Mouse (Mus musculus) lung, embryonic 14.5 days (tissue): ENCODE results near the gene Gm12666. TPM values are rescaled to one million over a fixed set of nuclear protein-coding genes. Genes with fewer than 3 reads are reported as not detected.
A peak's percentile ranks its signal among the peaks of the same experiment; 100 is the strongest.
"Not testable (repeated sequence)": the region's sequence is repeated elsewhere in the genome, so short reads cannot be mapped to it uniquely, and the experiment has no call there.

Experiments
- ATAC-seq: fragments of 200-750 bp; cut with Nextera tagmentation; 2 replicates; pipeline ENCODE4 v1.8.0; 2017; ENCODE audit warnings: mild to moderate bottlenecking, moderate TSS enrichment, moderate library complexity; ENCODE audit not compliant: insufficient read depth
- DNase-seq: peaks from one replicate; pipeline ENCODE4 v3.0.0-alpha.2; 2015
- H3K27ac ChIP-seq: fragments of 300-500 bp; sonication (generic); 2 replicates; pipeline ENCODE4 v1.5.1; 2014; ENCODE audit warnings: low read depth, mild to moderate bottlenecking, moderate library complexity
- H3K27me3 ChIP-seq: fragments of 300-500 bp; sonication (generic); 2 replicates; pipeline ENCODE4 v1.6.1; 2014; ENCODE audit warnings: low read length, control low read depth; ENCODE audit not compliant: insufficient read depth
- H3K36me3 ChIP-seq: fragments of 300-500 bp; sonication (generic); 2 replicates; pipeline ENCODE4 v1.6.1; 2014; ENCODE audit warnings: control low read depth; ENCODE audit not compliant: insufficient read depth
- H3K4me1 ChIP-seq: fragments of 300-500 bp; sonication (generic); 2 replicates; pipeline ENCODE4 v1.6.1; 2014; ENCODE audit warnings: antibody characterized with exemption, control low read depth; ENCODE audit not compliant: insufficient read depth
- H3K4me2 ChIP-seq: fragments of 300-500 bp; sonication (generic); 2 replicates; pipeline ENCODE4 v1.6.1; 2014; ENCODE audit warnings: mild to moderate bottlenecking
- H3K4me3 ChIP-seq: fragments of 300-500 bp; sonication (generic); 2 replicates; pipeline ENCODE4 v1.5.1; 2014; ENCODE audit warnings: low read depth, low read length
- H3K9ac ChIP-seq: fragments of 300-500 bp; sonication (generic); 2 replicates; pipeline ENCODE4 v1.6.1; 2014
- H3K9me3 ChIP-seq: fragments of 300-500 bp; sonication (generic); 2 replicates; pipeline ENCODE4 v1.6.1; 2016; ENCODE audit warnings: low read depth, low read length, control low read depth
- CTCF ChIP-seq: IDR thresholded peaks from 2 replicates; pipeline ENCODE4 v1.5.1; 2016; ENCODE audit warnings: antibody characterized with exemption, low read depth
- WGBS: fragments of 180-500 bp; shearing (Covaris S2); extraction: QIAGEN DNeasy Blood & Tissue Kit; methylation state at CpG from one replicate; pipeline ENCODE4 v1.1.7; 2014; 5-methylcytosine and 5-hydroxymethylcytosine counted together
- polyA plus RNA-seq: library from polyadenylated mRNA; unstranded; fragments of >200 nt; fragmentation: Nextera tagmentation; extraction: Ambion mirVana; gene quantifications from 2 replicates; pipeline ENCODE4 v1.2.1, GENCODE M21; 2014

Gene Gm12666
- not detected in 2 replicates for polyA plus RNA-seq

DNA sequence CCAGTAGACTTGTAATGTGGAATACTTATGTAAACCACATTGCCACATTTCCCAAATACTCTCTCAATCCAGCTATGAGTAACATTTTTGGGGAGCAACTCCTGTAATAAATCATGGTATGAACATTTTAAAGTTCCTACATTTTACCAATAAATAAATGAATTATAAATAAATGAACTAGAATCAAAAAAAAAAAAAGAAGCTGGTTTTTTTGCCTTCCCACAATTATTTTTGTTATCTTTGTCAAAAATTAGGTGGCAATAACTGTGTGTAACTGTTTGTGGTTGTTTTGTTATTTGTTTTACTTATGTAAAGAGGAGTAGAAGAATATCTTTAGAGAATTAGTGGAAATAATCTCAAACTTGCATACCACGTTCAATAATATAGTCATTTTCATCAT, at the start of gene Gm12666:
Gm12666 (minus strand) TSS at position 101 of the 400 bp plus-strand sequence.
- not testable (repeated sequence) for H3K9me3 ChIP-seq, H3K4me3 ChIP-seq, H3K4me1 ChIP-seq, DNase-seq, H3K36me3 ChIP-seq, H3K27ac ChIP-seq, H3K4me2 ChIP-seq, H3K27me3 ChIP-seq, ATAC-seq, H3K9ac ChIP-seq
- 77% methylated on average over 1 of the region's 1 CpGs for WGBS

DNA sequence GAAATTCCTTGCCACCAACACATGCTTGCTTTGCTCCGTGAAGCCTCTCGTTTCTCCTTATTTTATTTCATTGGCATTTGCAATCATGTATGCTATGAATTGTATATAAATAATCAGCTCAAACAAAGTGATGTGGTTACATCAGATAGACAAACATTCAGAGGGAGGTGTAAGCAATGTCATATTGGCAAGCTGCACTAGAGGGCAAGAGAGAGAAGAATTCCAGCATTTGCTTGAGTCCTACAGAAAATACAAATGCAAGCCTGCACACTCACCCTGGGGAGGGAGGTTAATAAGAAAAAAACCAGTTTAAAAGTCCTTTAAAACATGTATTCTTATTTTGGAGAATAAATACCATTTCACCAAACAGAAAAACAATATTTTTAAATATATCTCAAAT, 34.8 kb upstream of the Gm12666 start:
- Histone ChIP-seq H3K36me3 (no peaks in the 10 kb centered on the region), H3K9me3 (no peaks in the 10 kb centered on the region), H3K4me3 (no peak overlapping the region), H3K27me3 (no peaks in the 10 kb centered on the region), H3K9ac (no peak overlapping the region), H3K4me2 (no peak overlapping the region), H3K27ac (no peak overlapping the region), H3K4me1 (no peaks in the 10 kb centered on the region)
- WGBS: 58% methylated on average over 2 of the region's 2 CpGs
- no peak; the same call in 1 of the 2 replicates for TF ChIP-seq CTCF
- ATAC-seq (no peak), DNase-seq (peak; percentile 39)

- no peak for TF ChIP-seq CTCF
- H3K4me2 ChIP-seq: no peak overlapping the region
- ATAC-seq: peak; percentile 92
These were observed 24.7 kb upstream of the Gm12666 start for GRCm38 (mm10) chr4:92216286-92216685.

DNA sequence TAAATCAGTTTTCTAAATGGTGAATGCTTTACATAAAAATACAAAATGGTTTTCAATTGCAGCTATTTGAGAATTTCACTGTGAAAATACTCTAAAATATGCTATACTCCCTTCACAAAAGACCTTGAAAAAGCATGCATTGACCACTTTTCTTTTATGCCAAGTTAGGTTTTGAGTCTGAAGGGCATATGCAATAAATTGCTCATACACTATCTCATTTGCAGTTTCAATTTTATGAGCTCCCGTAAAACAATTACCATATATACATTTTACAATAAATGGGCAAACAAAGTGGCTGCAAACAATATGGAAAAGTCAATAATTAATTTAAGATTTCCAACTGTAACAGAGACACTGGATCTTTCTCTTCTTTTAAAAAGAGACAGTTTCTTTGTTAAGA, 38.9 kb downstream of the Gm12666 start:
- no peak for ATAC-seq
- no peak overlapping the region for H3K4me3 ChIP-seq
- TF ChIP-seq CTCF: no peak

More at GRCm38 (mm10) chr4:92216286-92216685, 24.7 kb upstream of the Gm12666 start:
- 40% methylated on average over 1 of the region's 1 CpGs for WGBS
- Histone ChIP-seq H3K9ac (no peak overlapping the region), H3K9me3 (no peaks in the 10 kb centered on the region), H3K27ac (no peak overlapping the region), H3K27me3 (no peaks in the 10 kb centered on the region), H3K4me1 (no peaks in the 10 kb centered on the region), H3K36me3 (no peaks in the 10 kb centered on the region), H3K4me3 (no peak overlapping the region)
- peak; percentile 67 for DNase-seq

DNA sequence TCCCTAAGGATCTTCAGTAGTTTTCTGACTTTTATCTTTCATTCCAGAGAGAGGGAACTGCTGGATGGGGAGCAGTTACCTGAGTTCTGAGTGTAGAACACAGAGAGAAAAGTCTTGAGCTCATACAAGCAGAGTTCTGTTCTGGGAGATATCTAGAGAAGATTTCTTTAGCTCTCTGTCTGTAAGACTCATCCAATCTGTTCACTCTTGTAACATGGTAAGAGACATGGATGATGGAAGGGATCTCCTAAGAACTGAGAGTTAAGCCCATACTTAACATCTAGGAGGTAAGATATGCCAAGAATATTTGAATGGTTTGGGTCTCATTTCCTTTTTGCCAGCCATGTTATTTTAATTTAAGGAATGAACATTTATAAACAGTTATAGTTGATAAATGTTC, 44.4 kb downstream of the Gm12666 start, which contains the start of gene Izumo3:
Izumo3 (minus strand) TSS at position 101 of the 400 bp plus-strand sequence.
- Histone ChIP-seq H3K4me2 (no peak within 1 kb of the TSS), H3K27me3 (no peaks in the 10 kb centered on the region), H3K9me3 (no peaks in the 10 kb centered on the region), H3K9ac (no peak within 1 kb of the TSS), H3K27ac (no peak within 1 kb of the TSS), H3K36me3 (no peaks in the 10 kb centered on the region), H3K4me3 (no peak within 1 kb of the TSS), H3K4me1 (no peaks in the 10 kb centered on the region)
- ATAC-seq: no peak
- DNase-seq: no peak
- TF ChIP-seq CTCF: no peak

More for the DNA sequence above, 38.9 kb downstream of the Gm12666 start:
- H3K9me3 ChIP-seq: no peaks in the 10 kb centered on the region
- H3K4me1 ChIP-seq: no peaks in the 10 kb centered on the region
- no peak overlapping the region for H3K9ac ChIP-seq
- H3K36me3 ChIP-seq: no peaks in the 10 kb centered on the region
- WGBS: 84% methylated on average over 1 of the region's 1 CpGs
- no peak for DNase-seq
- no peaks in the 10 kb centered on the region for H3K27me3 ChIP-seq
- no peak overlapping the region for H3K27ac ChIP-seq
- H3K4me2 ChIP-seq: no peak overlapping the region

Other genes with a start within 250 kb of the Gm12666 start
- gene Izumo3, start 44.5 kb downstream of the Gm12666 start, polyA plus RNA-seq: not detected in 2 replicates